Mouse (Mus musculus): ENCODE measurements around the gene Itm2c. TPM values are rescaled to one million over a fixed set of nuclear protein-coding genes. Genes with fewer than 3 reads are reported as not detected.
A peak's percentile ranks its signal among the peaks of the same experiment; 100 is the strongest.

Itm2c gene
- 100 to 1,000 TPM; 521 to 559 TPM for total RNA-seq (2021)
- long read RNA-seq, experiment 1, transcript Itm2c-202 (3 exons, 768 nt) = minor isoform, 10 of 925 reads
- long read RNA-seq, experiment 1, transcript Itm2c-201 (6 exons, 2,230 nt) = major isoform, 826 of 925 reads
- long read RNA-seq, experiment 1, partial matches to known transcripts = 81 of 925 reads
- long read RNA-seq, experiment 1, other reads (novel, unspliced or antisense) = 8 of 925 reads
- long read RNA-seq, experiment 2, transcript Itm2c-202 (3 exons, 768 nt) = minor isoform, 10 of 749 reads
- long read RNA-seq, experiment 2, transcript Itm2c-201 (6 exons, 2,230 nt) = major isoform, 657 of 749 reads
- long read RNA-seq, experiment 2, partial matches to known transcripts = 78 of 749 reads
- long read RNA-seq, experiment 2, other reads (novel, unspliced or antisense) = 4 of 749 reads

GRCm38 (mm10) chr1:85894231-85894747 lies at the start of gene Itm2c:
TSS of gene Itm2c (plus strand) at chr1:85894281.
- intact Hi-C loops (cut with DNase I) = loop anchor here (2.0 kb wide), 3 partner anchors 23 to 41 kb away; no protein-coding TSS in a partner anchor
- DNase-seq (ENCODE audit: low spot score in 2 of 2) = peak; percentile 91 to 92

- DNase-seq (ENCODE audit: low spot score in 2 of 2) = no peak
- intact Hi-C loops (cut with DNase I) = loop anchor here (5.0 kb wide), 1 partner anchor 53 kb away; the partner anchor contains the start of gene Cab39
These were observed 49.1 kb upstream of the Itm2c start for GRCm38 (mm10) chr1:85844981-85845380.

GRCm38 (mm10) chr1:85845476-85845875 lies 48.6 kb upstream of the Itm2c start:
- intact Hi-C loops (cut with DNase I) = no loop called here
- DNase-seq (ENCODE audit: low spot score in 2 of 2) = no peak

GRCm38 (mm10) chr1:85849016-85849415 lies 45.1 kb upstream of the Itm2c start:
- no peak for DNase-seq (ENCODE audit: low spot score in 2 of 2)
- intact Hi-C loops (cut with DNase I) = no loop called here

GRCm38 (mm10) chr1:85850851-85851250 lies 43.2 kb upstream of the Itm2c start:
- no peak for DNase-seq (ENCODE audit: low spot score in 2 of 2)
- intact Hi-C loops (cut with DNase I) = loop anchor here (5.0 kb wide), 1 partner anchor 81 kb away; no protein-coding TSS in a partner anchor

- peak; percentile 79 to 85 for DNase-seq (ENCODE audit: low spot score in 2 of 2)
- intact Hi-C loops (cut with DNase I) = loop anchor here (1.0 to 5.0 kb wide), 3 partner anchors 42 to 155 kb away; partner anchors contain the start of gene Itm2c
These were observed 40.9 kb upstream of the Itm2c start for GRCm38 (mm10) chr1:85852996-85853689.

GRCm38 (mm10) chr1:85853865-85854264 lies 40.2 kb upstream of the Itm2c start:
- DNase-seq (ENCODE audit: low spot score in 2 of 2) = no peak
- intact Hi-C loops (cut with DNase I) = loop anchor here (1.0 to 5.0 kb wide), 3 partner anchors 41 to 154 kb away; partner anchors contain the start of gene Itm2c

GRCm38 (mm10) chr1:85854475-85854874 lies 39.6 kb upstream of the Itm2c start:
- intact Hi-C loops (cut with DNase I) = loop anchor here (5.0 kb wide), 1 partner anchor 78 kb away; no protein-coding TSS in a partner anchor

GRCm38 (mm10) chr1:85856266-85856665 lies 37.8 kb upstream of the Itm2c start:
- no peak for DNase-seq (ENCODE audit: low spot score in 2 of 2)
- intact Hi-C loops (cut with DNase I) = no loop called here

More at GRCm38 (mm10) chr1:85854475-85854874, 39.6 kb upstream of the Itm2c start:
- DNase-seq (ENCODE audit: low spot score in 2 of 2) = no peak

- peak in 1 of 2 experiments; percentile 57 for DNase-seq (ENCODE audit: low spot score in 2 of 2)
- intact Hi-C loops (cut with DNase I) = no loop called here
These were observed 36.8 kb upstream of the Itm2c start for GRCm38 (mm10) chr1:85857261-85857754.

- DNase-seq (ENCODE audit: low spot score in 2 of 2) = no peak
These were observed 29.7 kb upstream of the Itm2c start for GRCm38 (mm10) chr1:85864383-85864782.

GRCm38 (mm10) chr1:85870001-85870400 lies 24.1 kb upstream of the Itm2c start:
- peak; percentile 53 to 84 for DNase-seq (ENCODE audit: low spot score in 2 of 2)

More at GRCm38 (mm10) chr1:85864383-85864782, 29.7 kb upstream of the Itm2c start:
- intact Hi-C loops (cut with DNase I) = no loop called here

GRCm38 (mm10) chr1:85870546-85870945 lies 23.5 kb upstream of the Itm2c start:
- no peak for DNase-seq (ENCODE audit: low spot score in 2 of 2)
- intact Hi-C loops (cut with DNase I) = loop anchor here (2.0 kb wide), 1 partner anchor 24 kb away; the partner anchor contains the start of gene Itm2c

More at GRCm38 (mm10) chr1:85870001-85870400, 24.1 kb upstream of the Itm2c start:
- intact Hi-C loops (cut with DNase I) = loop anchor here (2.0 kb wide), 1 partner anchor 25 kb away; the partner anchor contains the start of gene Itm2c

- no peak for DNase-seq (ENCODE audit: low spot score in 2 of 2)
- intact Hi-C loops (cut with DNase I) = no loop called here
These were observed 12.1 kb upstream of the Itm2c start for GRCm38 (mm10) chr1:85882003-85882402.

GRCm38 (mm10) chr1:85887221-85887620 lies 6.9 kb upstream of the Itm2c start:
- DNase-seq (ENCODE audit: low spot score in 2 of 2) = no peak
- intact Hi-C loops (cut with DNase I) = no loop called here

GRCm38 (mm10) chr1:85894748-85895360 lies 773 bp downstream of the Itm2c start:
- intact Hi-C loops (cut with DNase I) = loop anchor here (2.0 kb wide), 3 partner anchors 24 to 42 kb away; no protein-coding TSS in a partner anchor
- DNase-seq (ENCODE audit: low spot score in 2 of 2) = peak; percentile 66 to 70

GRCm38 (mm10) chr1:85895391-85895837 lies 1.3 kb downstream of the Itm2c start:
- DNase-seq (ENCODE audit: low spot score in 2 of 2) = peak; percentile 74 to 84
- intact Hi-C loops (cut with DNase I) = loop anchor here (2.0 kb wide), 3 partner anchors 25 to 43 kb away; no protein-coding TSS in a partner anchor

- DNase-seq (ENCODE audit: low spot score in 2 of 2) = no peak
- intact Hi-C loops (cut with DNase I) = no loop called here
These were observed 2.0 kb downstream of the Itm2c start for GRCm38 (mm10) chr1:85896110-85896509.

Measured in left cerebral cortex, postnatal 14 days (tissue).